Mouse (Mus musculus): ENCODE results near the gene F11r.

The F11r gene

DNA sequence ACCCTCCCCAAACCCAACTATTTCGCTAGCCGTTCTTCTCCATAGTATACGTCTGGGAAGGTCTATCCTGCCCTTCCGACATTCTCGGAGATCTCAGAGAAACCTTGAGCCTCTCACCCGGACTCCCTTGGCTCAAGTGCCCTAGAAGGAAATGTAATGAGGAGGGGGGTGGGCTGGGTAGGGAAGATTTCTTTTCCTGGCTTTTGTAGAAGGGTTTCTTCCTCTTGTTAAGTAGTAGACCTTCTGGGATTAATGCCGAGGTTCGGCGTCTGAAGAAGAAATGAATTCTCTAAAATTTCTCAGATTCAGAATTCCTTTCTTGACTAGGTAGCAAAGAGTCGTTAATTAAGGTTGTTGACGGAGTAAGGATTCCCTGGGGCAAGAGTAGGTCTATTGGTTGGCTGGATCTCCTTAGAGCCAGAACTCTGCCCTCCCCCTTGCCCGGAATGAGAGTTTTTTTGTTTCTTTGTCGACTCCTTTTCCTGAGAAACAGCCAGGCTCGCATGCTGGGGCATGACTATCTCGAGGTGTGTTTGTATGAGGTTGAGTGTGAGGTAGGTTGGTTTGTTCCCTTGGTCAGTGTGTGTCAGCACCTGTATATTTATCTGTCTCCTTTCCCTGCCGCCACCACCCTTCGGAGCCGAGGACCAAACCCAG is 807 bp downstream of the F11r start:
- in situ Hi-C loops (cut with MboI, MseI) = no loop called here

DNA sequence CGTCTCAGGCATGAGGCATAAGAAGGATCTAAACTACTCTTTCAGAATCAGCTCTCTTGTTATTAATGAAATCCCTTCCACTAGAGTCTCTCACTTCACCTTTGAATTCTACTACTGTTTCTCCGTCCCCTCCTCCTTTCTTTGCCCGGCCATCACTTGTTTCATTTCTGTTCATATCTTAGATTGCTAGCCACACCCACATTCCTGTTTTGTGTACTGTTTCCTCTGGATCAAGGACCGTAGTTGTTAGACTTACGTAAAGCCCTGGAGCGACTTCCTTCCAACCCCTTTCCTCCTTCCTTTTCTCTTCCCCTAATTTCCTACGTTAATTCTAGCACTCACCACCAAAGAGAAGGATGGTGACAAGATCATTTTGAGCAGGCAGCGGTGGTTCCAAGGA is 1.7 kb downstream of the F11r start:
- in situ Hi-C loops (cut with MboI, MseI) = no loop called here

DNA sequence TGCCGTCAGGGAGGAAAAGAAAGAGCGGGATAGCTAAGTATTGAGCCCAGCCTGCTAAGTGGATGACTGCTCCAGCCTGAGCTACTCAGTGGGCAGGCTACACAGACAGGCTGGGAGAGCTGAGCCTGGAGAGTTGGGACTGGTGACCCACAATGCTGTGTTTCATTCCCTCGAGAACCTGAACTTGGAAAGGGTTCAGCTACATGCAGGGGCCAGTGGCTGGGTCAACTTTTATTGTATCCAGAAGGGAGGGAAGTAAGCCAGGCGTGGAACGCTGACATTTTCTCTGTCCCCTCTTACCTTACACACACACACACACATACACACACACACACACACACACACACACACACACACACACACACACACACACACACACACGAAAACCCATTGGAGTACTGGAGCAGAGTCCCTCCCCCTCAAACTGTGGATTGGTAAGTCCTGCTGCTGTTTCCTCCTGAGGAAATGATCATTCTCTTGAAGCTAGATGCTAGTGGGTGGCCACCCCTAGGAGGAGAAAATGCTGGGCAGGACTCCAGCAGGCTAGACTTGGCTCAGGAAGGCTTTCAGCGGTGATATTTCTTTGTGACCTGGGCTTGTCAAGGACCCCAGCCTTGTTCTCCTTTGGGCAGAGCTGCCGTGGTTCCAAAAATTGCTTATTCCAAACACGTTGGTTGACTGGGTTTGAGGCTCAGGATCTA is 2.8 kb downstream of the F11r start:
- in situ Hi-C loops (cut with MboI, MseI) = no loop called here

DNA sequence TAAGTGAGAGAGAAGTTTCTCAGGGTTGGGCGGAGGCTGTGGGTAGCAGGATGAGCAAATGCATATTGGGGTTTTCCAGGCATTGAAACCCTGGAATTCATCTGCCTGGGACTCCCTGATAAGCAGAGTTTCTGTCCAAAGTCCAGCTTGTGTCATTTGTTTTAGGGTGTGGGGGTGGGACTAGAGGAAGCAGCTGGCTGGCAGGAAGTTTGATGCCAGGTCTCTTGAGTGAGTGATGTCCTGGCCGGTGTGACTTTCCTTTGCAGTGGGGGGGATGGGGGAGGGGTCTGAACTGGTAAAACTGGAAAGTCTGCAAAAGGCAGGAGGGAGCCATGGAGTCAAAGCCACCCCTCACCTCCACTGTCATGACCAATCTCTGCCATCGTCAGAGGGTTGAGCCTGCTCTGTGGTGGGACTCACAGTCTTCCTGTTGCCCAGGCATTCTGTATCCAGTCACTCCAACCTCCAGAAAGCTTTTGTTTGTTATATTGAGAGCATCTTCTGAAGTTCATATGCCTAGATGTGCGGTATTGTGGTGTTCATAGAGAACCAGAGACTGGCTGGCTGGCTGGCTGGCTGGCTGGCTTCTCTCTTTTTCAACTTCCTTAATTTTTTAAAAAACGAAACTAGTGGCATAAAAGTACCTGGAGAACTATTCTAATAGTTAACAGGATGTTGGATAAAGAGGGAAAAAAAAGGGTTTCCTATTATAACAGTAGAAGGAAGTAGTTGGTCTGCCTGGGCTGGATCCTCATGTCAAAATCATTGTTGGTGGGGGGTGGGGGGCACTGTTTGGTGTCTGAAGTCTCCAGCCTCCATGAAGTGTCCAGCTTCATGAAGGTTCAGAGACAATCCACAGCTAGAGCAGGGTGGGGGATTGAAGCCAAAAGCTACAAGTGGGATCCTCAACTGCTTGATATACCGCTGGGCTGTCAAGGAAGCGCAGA is 4.4 kb downstream of the F11r start:
- in situ Hi-C loops (cut with MboI, MseI) = no loop called here

DNA sequence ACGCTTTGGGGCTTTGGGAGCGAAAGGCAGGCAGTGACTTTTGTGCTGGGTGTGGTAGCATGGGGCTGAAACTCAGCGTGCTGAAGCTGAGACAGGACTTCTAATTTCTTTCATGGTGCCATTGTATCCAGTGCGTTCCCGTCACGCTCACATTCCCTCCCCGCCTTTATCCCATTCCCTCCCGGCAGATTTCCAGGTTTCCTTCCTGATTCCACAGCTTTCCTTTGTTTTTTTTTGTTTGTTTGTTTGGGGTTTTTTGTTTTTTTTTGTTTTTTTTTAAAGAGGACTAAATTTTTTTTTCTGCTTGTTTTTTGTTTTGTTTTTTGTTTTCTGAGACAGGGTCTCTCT is 5.1 kb downstream of the F11r start:
- in situ Hi-C loops (cut with MboI, MseI) = no loop called here

DNA sequence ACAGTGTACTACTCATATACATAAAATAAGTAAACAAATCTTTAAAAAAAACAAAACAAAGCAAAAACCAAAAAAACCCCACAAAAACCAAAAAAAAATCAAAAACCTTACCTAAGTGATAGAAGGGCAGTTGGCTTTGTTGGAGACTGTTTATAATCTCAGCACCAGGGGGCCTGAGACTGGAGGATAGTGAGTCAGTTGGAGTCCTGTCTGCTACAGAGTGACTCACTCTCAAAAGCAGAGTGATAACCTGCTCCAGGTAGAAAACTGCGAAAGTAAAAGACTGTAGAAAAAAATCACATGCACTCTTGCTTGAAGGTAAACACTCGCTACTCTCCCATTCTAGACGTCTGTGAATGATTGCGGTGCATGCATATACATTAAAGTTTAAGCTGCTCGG is 7.7 kb downstream of the F11r start:
- in situ Hi-C loops (cut with MboI, MseI) = no loop called here

DNA sequence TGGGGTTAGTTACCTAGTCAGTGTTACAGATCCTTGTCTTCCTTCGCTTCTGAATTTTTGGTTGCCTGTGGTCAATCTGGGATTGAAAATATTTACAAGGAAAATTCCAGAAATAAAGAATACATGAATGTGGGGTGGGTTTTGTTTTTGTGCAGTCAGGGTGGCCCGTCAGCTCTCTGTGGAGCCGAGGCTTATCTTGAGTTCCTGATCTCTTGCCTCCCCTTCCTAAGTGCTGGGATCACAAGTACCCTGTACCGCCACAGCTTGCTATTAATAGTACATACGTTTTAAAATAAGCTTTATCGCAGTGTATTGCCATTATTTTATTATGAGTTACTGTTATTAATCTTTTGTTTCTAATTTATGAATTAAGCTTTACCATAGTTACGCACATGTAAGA is 9.5 kb downstream of the F11r start:
- in situ Hi-C loops (cut with MboI, MseI) = no loop called here

DNA sequence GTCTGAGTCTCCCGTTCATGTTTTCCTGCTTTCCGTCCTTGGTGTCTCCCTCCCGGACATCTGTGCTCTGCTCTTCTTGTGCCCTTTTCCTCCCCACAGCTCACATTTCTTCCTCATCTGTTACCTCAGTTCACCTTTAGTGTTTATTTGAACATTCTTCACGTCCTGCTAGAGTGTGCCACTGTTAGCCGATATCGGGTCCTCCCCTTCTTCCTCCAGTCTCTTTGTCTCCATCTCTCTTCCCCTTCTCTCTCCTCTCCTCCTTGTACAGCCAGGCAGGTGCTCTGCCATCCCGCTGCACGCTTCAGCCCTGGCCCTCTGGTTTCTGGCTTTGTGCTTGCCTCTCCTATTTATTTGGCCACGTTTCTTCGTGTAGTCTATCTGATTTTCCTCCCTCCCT is 10.4 kb downstream of the F11r start:
- in situ Hi-C loops (cut with MboI, MseI) = no loop called here

DNA sequence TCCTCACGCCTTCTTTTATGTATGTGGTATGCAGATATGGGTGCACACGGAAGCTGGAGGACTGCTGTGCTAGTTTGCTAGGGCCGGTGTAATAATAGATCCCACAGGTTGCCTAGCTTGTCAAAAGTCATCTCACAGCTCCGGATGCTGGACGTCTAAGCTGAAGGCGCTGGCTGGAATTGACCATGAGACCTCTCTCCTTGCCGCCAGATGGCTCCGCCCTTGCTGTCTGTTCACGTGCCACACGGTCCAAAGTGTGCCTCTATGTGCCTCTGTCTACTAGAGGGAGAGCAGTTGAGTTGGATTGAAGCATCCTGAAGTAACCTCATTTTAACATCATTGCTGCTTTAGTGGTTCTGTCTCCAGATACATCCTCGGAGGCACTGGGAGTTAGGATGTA is 12.7 kb downstream of the F11r start:
- in situ Hi-C loops (cut with MboI, MseI) = no loop called here

DNA sequence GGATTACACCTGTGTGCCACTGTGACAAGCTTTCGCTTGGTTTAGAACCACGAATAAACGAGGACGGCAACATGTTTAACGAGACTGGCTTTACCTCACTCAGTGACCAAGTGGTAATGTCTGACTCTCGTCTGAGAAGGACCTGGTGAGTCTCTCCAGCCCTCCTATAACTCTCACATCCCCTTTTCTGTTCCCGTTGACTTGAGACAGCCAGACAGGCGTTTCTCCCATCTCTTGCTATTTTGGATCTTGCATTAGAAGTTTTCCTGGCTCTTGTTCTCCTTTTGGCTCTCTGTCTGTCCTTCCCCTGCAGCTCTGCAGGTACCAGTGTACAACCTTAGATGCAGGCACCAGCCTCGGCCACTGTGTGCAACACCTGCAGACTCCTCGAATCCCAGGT is 13.7 kb downstream of the F11r start:
- in situ Hi-C loops (cut with MboI, MseI) = no loop called here

DNA sequence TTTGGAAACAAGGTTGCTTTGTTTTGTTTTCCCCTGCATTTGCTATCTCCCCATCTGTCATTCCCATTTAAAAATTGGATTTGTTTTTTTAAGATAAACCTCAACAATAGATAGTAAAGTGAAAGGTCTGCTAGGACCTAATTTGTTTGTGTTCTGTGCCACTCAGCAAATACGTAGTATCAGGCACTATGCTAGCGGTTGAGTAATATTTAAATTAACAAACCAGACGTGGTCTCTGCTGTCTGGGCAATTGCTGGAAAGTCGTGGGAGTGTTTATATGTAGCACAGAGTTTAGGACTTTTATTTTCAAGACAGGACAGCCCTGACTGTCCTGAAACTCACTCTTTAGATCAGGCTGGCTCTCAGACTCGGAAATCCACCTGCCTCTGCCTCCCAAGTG is 15.2 kb downstream of the F11r start:
- in situ Hi-C loops (cut with MboI, MseI) = no loop called here

DNA sequence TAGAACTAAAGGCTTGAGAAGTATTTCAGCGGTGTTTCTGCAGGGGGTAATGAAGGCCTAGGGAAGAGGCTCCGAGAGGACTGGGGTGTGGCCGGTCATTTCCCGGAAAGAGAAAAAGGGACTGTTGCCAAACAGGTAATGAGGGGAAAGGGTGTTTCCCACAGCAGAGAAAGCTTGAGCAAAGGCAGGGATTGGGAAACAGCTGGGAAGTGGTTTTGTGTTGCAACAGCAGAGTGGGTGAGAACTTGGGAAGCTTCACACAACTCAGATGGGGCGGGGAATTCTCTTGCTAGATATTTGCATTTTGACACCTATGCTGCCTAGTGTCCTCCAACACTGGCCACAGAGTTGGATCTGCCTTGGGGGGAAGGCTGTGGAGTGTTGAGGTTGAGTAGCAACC is 15.6 kb downstream of the F11r start:
- in situ Hi-C loops (cut with MboI, MseI) = no loop called here

DNA sequence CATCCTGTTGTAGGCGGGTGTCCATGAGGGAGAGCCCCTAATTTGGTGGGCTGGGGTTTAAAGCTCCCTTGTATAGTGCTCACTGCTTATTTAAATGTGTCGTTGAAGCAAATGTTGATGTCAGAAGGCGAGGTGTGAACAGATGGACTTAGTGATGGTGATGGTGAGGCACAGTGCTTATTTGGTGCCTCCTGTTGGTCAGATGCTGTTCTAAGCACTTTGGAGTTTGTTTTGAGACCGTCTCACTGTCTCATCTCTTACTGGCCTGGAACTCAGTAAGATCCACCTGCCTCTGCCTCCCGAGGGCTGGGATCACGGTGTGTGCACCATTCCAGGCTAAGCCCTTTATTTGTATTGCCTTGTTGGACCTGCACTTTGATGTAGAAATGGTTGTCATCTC is 17.6 kb downstream of the F11r start:
- in situ Hi-C loops (cut with MboI, MseI) = no loop called here

DNA sequence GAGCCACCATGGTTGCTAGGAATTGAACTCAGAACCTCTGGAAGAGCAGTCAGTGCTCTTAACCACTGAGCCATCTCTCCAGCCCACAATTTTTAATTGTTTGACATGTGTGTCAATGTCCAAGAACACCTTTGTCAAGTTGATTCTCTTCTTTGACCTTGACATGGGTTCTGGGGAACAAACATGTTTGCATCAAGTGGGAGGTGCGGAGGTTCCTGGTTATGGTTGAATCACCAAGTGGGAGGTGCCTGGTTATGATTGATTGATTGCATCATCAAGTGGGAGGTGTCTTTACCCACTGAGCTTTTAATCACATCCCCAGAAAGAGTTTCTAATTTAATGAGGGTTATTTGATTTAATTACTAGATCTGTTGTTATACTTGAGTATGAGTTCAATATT is 20.2 kb downstream of the F11r start:
- in situ Hi-C loops (cut with MboI, MseI) = no loop called here

DNA sequence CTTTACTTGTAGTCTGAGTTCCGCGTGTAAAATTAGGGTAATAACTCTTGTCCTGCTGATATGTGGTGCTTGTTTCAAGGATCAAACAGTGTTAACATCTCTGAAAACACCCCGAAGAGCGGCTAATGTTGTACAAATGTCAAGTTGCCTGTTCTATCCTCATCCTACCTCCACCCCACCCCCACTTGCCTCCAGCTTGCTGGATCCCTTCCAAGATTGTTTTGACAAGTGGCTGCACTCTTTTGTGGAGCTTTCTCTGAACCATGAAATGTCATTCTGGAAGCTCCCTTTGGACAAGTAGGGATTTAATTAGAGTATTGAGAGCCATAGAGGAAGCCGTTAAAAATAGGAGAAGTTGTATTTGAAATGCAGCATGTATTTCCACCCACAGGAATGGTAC is 22.5 kb downstream of the F11r start:
- in situ Hi-C loops (cut with MboI, MseI) = loop anchor here (5.0 kb wide), 2 partner anchors 83 to 98 kb away; partner anchors contain the start of gene Cd244a (in 1 of the 2)

DNA sequence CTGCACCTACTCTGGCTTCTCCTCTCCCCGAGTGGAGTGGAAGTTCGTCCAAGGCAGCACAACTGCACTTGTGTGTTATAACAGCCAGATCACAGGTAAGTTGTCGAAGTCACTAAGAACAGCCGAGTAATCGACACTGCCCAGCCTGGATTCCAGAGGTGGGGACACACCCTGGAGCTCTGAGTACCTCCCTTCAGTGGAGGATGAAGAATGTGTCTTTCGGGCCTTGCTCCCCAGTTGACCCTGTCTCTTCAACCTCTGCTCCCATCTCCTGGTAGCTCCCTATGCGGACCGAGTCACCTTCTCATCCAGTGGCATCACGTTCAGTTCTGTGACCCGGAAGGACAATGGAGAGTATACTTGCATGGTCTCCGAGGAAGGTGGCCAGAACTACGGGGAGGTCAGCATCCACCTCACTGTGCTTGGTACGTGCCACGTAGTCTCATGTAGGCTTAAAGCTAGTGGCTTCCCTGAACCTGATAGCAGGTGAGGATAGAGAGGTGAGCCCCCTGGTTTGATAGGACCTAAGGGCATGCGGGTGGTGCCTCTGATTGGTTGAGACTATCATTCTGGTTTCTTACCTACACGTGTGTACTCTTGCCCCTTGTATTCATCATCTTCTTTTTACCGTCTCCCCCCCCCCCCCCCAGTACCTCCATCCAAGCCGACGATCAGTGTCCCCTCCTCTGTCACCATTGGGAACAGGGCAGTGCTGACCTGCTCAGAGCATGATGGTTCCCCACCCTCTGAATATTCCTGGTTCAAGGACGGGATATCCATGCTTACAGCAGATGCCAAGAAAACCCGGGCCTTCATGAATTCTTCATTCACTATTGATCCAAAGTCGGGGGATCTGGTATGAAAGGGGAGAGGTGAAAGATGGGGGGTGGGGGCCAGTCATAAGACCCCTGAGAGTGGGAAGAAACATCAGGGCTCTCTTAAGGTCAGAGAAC is 23.5 kb downstream of the F11r start:
- in situ Hi-C loops (cut with MboI, MseI) = loop anchor here (5.0 kb wide), 2 partner anchors 81 to 96 kb away; partner anchors contain the start of gene Cd244a (in 1 of the 2)

DNA sequence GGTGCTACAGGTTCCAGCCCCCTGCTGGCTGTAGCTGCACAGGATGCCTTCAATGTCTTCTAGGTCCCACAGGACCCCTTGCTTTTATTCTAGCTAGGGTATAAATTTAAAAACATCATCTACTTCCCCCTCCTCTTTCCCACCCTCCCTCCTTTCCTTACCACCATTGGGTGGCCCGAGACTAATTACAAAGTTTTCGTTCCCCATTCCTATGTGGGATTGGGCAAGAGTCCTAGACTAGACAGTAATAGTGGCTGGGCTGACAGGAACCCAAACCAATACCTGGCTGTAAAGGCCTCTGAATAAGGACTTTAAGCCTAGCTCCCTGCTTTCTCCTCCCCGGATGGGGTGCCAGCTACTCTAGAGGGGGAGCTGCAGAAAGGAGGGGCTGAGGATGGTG is 25.8 kb downstream of the F11r start:
- in situ Hi-C loops (cut with MboI, MseI) = loop anchor here (5.0 kb wide), 2 partner anchors 79 to 94 kb away; partner anchors contain the start of gene Cd244a (in 1 of the 2)

DNA sequence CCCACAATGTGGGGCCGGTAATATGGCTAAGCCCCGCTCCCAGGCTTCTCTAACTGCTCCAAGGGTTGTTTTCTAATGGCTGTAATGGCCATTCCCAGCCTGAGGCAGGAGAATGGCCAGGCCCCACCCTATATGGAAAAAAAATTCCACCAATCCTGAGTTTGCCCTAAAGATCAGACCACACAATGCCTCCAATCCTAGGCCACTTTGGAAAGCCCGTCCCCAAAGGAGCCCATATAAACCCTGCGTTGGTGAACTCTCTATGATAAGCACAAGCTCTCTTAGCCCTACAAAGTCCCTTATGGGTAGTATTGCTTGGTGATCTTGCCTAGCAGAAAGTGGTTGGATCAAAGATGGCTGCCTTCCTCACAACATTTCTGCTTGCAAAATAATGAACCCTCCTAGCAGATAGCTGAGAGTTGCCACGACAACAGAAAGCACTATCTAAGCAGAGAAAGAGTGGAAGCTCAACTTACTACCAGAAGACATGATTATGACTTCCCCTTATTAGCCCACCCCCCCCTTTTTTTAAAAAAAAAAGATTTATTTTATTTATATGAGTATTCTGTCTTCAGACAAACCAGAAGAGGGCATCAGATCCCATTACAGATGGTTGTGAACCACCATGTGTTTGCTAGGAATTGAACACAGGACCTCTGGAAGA is 28.5 kb downstream of the F11r start:
- in situ Hi-C loops (cut with MboI, MseI) = no loop called here

DNA sequence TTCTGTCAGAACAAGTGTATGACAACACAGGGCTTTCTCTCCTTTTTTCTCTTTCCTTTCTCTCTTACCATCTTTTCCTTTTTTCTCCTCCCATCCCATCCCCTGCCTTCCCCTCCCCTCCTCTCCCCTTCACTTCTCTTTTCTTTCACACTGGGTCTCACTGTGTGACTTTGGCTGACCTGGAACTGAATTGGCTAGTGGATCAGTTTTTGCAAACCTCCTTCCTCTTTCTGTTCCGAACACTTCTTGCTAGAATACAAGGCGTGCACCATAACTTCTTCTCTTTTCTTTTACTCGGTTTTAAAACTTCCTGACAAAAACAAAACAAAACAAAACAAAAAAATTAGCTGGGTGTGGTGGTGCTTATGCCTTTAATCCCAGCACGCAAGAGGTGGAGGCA is 29.2 kb downstream of the F11r start:
- in situ Hi-C loops (cut with MboI, MseI) = no loop called here

DNA sequence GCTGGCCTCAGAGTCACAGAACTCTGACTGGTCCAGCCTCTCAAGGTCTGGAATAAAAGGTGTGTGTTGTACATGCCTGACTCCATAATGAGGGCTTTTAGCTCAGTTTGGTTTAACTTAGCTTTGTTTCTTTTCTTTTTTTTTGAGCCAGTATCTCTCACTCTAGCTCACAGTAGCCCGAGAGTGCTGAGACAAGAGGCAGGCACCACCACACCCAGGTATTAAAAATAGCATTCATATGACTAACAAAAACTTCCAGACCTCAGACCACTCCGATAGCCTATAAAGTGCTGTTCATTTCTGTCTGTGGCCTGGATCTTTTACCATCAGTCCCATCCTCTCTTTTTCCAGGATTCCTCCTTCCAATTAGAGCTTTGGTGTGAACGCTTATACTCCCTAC is 32.3 kb downstream of the F11r start:
- in situ Hi-C loops (cut with MboI, MseI) = no loop called here
